ENCODE assay signal across 11 mouse cellular contexts in the genomic region with DNA sequence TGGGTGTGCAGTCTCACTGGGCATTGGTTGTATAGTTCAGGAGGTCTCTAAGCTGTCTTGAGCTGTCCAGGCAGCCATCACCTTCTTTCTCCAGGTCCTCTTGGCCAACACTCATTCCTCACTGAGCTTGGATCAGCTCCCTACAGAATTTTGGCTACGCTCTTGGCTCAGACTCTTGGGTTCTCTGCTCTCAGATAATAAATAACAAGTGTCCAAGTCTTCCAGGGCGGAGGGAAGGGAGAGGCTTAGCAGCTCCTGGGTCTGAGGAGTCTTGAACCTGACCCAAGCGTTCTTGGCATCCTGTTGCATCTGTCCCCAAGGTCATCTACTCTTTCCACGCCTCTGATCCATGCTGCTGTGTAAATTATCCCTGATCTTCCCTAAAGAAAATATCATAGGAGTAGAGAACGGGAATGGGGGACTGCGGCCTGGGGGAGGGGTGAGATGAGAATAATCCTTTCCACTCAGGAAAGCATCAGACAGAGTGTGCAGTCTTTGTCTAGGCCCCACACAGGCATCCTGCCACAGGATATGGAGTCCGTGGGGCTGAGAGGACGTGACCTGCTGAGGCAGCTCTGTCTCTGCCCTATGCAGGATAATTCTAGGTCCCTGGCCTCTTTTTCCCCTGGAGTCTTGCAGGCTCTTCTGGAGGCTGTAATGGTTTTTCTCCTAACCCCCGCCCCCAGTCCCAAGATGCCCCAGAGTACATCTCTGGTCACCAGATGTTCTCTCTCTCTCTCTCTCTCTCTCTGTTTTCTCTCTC. TPM values are rescaled to one million over a fixed set of nuclear protein-coding genes. Genes with fewer than 3 reads are reported as not detected.
DNase-seq lines count a peak whose midpoint lies in the region; ATAC-seq and TF ChIP-seq lines count a peak whose summit lies in the region.
"Had no signal": no experiment of that assay in that cellular context is flagged by ENCODE, and none has a peak within 500 bp of the region (broad histone marks: within the 10 kb centered on the region; RNA-seq: fewer than 3 reads in every experiment).

No protein-coding gene starts in this region.

- peak overlapping the region; percentile 73; the same call in 1 of the 2 replicates for H3K27ac ChIP-seq in lung, embryonic 14.5 days (ENCODE audit: low read depth)
- H3K27ac ChIP-seq in kidney, embryonic 16.5 days (ENCODE audit: low read length) = no peak overlapping the region
- peak overlapping the region; percentile 63 for H3K27ac ChIP-seq in stomach, embryonic 15.5 days
- H3K27ac ChIP-seq: forebrain, embryonic 15.5 days; macrophage had no signal

- no peak for TF ChIP-seq POLR2A in lung, adult 2 months (IDR thresholded peaks at IDR 0.05; ENCODE audit: borderline replicate concordance, extremely low read depth, low read depth, low read length)

- peak; percentile 85 for DNase-seq in lung, embryonic 14.5 days
- DNase-seq in lung, adult 2 months = no peak
- DNase-seq in gastrocnemius, postnatal 14 days = peak; percentile 57
- DNase-seq in embryo, embryonic 10.5 days (ENCODE audit: low spot score) = no peak
- no peak for DNase-seq in right cerebral cortex, postnatal 14 days

- peaks cover 9% of the 10 kb centered on the region for H3K4me1 ChIP-seq in lung, embryonic 14.5 days (ENCODE audit: insufficient read depth)
- H3K4me1 ChIP-seq in lung, adult 2 months (ENCODE audit: control insufficient read depth, insufficient read depth, low read length) = no peaks in the 10 kb centered on the region
- H3K4me1 ChIP-seq in kidney, embryonic 16.5 days (ENCODE audit: insufficient read depth, low read length) = peaks cover 8% of the 10 kb centered on the region; the same call in 1 of the 2 replicates
- H3K4me1 ChIP-seq in stomach, embryonic 15.5 days = peaks cover 15% of the 10 kb centered on the region
- H3K4me1 ChIP-seq: forebrain, embryonic 15.5 days had no signal

- no peaks in the 10 kb centered on the region for H3K9me3 ChIP-seq in lung, embryonic 14.5 days (ENCODE audit: low read depth, low read length)
- H3K9me3 ChIP-seq in kidney, embryonic 16.5 days (ENCODE audit: low read length) = no peaks in the 10 kb centered on the region
- H3K9me3 ChIP-seq in stomach, embryonic 15.5 days = no peaks in the 10 kb centered on the region
- H3K9me3 ChIP-seq: forebrain, embryonic 15.5 days had no signal

- no peak for TF ChIP-seq CTCF in lung, embryonic 14.5 days (IDR thresholded peaks at IDR 0.05; ENCODE audit: low read depth)
- TF ChIP-seq CTCF in lung, adult 2 months (IDR thresholded peaks at IDR 0.05; ENCODE audit: insufficient read depth, low read length) = no peak

- intact Hi-C loops in gastrocnemius, postnatal 14 days (cut with DNase I; ENCODE audit: low total_unique reads) = no loop called here

- H3K36me3 ChIP-seq in lung, embryonic 14.5 days (ENCODE audit: insufficient read depth) = no peaks in the 10 kb centered on the region
- no peaks in the 10 kb centered on the region for H3K36me3 ChIP-seq in kidney, embryonic 16.5 days (ENCODE audit: insufficient read depth, low read length)
- H3K36me3 ChIP-seq in stomach, embryonic 15.5 days = no peaks in the 10 kb centered on the region
- H3K36me3 ChIP-seq: forebrain, embryonic 15.5 days had no signal

- 43% methylated on average over 9 of the region's 9 CpGs for WGBS in lung, embryonic 14.5 days
- 49% methylated on average over 9 of the region's 9 CpGs for WGBS in lung, adult 2 months
- WGBS in kidney, embryonic 16.5 days = 43% methylated on average over 9 of the region's 9 CpGs
- 47% methylated on average over 9 of the region's 9 CpGs for WGBS in stomach, embryonic 15.5 days

- no peaks in the 10 kb centered on the region for H3K27me3 ChIP-seq in lung, embryonic 14.5 days (ENCODE audit: insufficient read depth, low read length)
- H3K27me3 ChIP-seq in kidney, embryonic 16.5 days (ENCODE audit: insufficient read depth, low read length) = 0 out of 2 replicates have a peak, but pooled peaks cover 3% of the 10 kb centered on the region
- H3K27me3 ChIP-seq in stomach, embryonic 15.5 days (replicated peaks) = no peaks in the 10 kb centered on the region
- H3K27me3 ChIP-seq: forebrain, embryonic 15.5 days had no signal

- H3K9ac ChIP-seq in lung, embryonic 14.5 days = no peak overlapping the region
- no peak overlapping the region for H3K9ac ChIP-seq in kidney, embryonic 16.5 days (replicated peaks; ENCODE audit: low read length)
- no peak overlapping the region for H3K9ac ChIP-seq in stomach, embryonic 15.5 days
- H3K9ac ChIP-seq: forebrain, embryonic 15.5 days had no signal

- peak; percentile 57; the same call in 1 of the 2 replicates for ATAC-seq in lung, embryonic 14.5 days (ENCODE audit: insufficient read depth)
- ATAC-seq in kidney, embryonic 16.5 days (ENCODE audit: low FRiP score, low TSS enrichment) = peak; percentile 15; the same call in 1 of the 2 replicates
- ATAC-seq in stomach, embryonic 15.5 days (ENCODE audit: insufficient read depth, low FRiP score, low read depth) = no peak
- no peak for ATAC-seq in activated CD4-positive, CD25-positive, alpha-beta regulatory T cell, adult 4 months
- ATAC-seq: forebrain, embryonic 15.5 days had no signal

- H3K4me2 ChIP-seq in lung, embryonic 14.5 days = no peak overlapping the region
- H3K4me2 ChIP-seq in kidney, embryonic 16.5 days (replicated peaks; ENCODE audit: low read depth, low read length) = no peak overlapping the region
- H3K4me2 ChIP-seq in stomach, embryonic 15.5 days = no peak overlapping the region
- H3K4me2 ChIP-seq: forebrain, embryonic 15.5 days had no signal

- no peak overlapping the region for H3K4me3 ChIP-seq in lung, embryonic 14.5 days (ENCODE audit: low read depth, low read length)
- H3K4me3 ChIP-seq in lung, adult 2 months (replicated peaks; ENCODE audit: extremely low read depth, low read depth, low read length) = no peak overlapping the region
- no peak overlapping the region for H3K4me3 ChIP-seq in kidney, embryonic 16.5 days (ENCODE audit: low read length)
- H3K4me3 ChIP-seq in stomach, embryonic 15.5 days (replicated peaks) = no peak overlapping the region
- H3K4me3 ChIP-seq: forebrain, embryonic 15.5 days had no signal

RNA-seq across cellular contexts. Expression of a gene that starts 38.0 kb away (rescaled TPM):
- polyA plus RNA-seq in lung, embryonic 14.5 days (2014; fragmentation: Nextera tagmentation; extraction: Ambion mirVana) = 7.9 and 9.3 TPM in 2 replicates
- polyA plus RNA-seq in lung, adult 2 months (2012; rRNA removed) = 4.3 and 4.4 TPM in 2 replicates
- 10 to 100 TPM in 1 of 2 experiments, 1 to 10 TPM in 1; 8.6 to 10.8 TPM for total RNA-seq in gastrocnemius, postnatal 14 days (2021)
- 15.2 and 15.5 TPM in 2 replicates for polyA plus RNA-seq in kidney, embryonic 16.5 days (2015; fragmentation: Nextera tagmentation; extraction: Ambion mirVana)
- 5.0 and 5.3 TPM in 2 replicates for polyA plus RNA-seq in stomach, embryonic 15.5 days (2015; fragmentation: Nextera tagmentation; extraction: Ambion mirVana)
- polyA plus RNA-seq in activated CD4-positive, CD25-positive, alpha-beta regulatory T cell, adult 4 months (2017; shearing (Covaris generic)) = not detected
- total RNA-seq: neutrophil, adult 5-6 weeks had no signal
- polyA plus RNA-seq: macrophage had no signal

Comparison
In these comparisons a context has a peak if more than half of its experiments do, and no peak if none do; other contexts are left out.
1. DNase-seq: peak in lung, embryonic 14.5 days (single experiment) and gastrocnemius, postnatal 14 days (single experiment); none in lung, adult 2 months (single experiment), embryo, embryonic 10.5 days (single experiment) and right cerebral cortex, postnatal 14 days (single experiment).
2. ATAC-seq: peak in lung, embryonic 14.5 days (single experiment) and kidney, embryonic 16.5 days (single experiment); none in stomach, embryonic 15.5 days (single experiment) and activated CD4-positive, CD25-positive, alpha-beta regulatory T cell, adult 4 months (single experiment).